Mouse (Mus musculus) lung, adult 2 months (tissue): ENCODE results near the gene Hsd11b1. TPM values are rescaled to one million over a fixed set of nuclear protein-coding genes. Genes with fewer than 3 reads are reported as not detected.

Experiments
- DNase-seq: peaks from one replicate; pipeline ENCODE4 v3.0.0; 2022
- H3K4me1 ChIP-seq: fragments of 200-500 bp; 2 replicates; pipeline ENCODE4 v1.6.1; 2011; ENCODE audit warnings: low read length; ENCODE audit not compliant: control insufficient read depth, insufficient read depth
- H3K4me3 ChIP-seq: fragments of 200-500 bp; replicated peaks from 2 replicates; pipeline ENCODE3; 2011; ENCODE audit warnings: low read depth, mild to moderate bottlenecking, control low read depth, low read length; ENCODE audit errors: extremely low read depth
- CTCF ChIP-seq: fragments of 200-500 bp; IDR thresholded peaks from 2 replicates; pipeline ENCODE4 v1.5.1; 2011; ENCODE audit warnings: mild to moderate bottlenecking, low read length, control low read depth; ENCODE audit not compliant: insufficient read depth
- POLR2A ChIP-seq: fragments of 200-500 bp; IDR thresholded peaks from 2 replicates; pipeline ENCODE4 v1.6.1; 2011; ENCODE audit warnings: low read depth, mild to moderate bottlenecking, control low read depth, low read length, borderline replicate concordance; ENCODE audit errors: extremely low read depth
- whole genome bisulfite sequencing: fragments of 180-500 bp; shearing (Covaris S2); methylation state at CpG from one replicate; pipeline ENCODE4 v1.1.7; 2018; 5-methylcytosine and 5-hydroxymethylcytosine counted together
- polyA plus RNA-seq: library from polyadenylated mRNA; depleted of rRNA; stranded (reverse); fragments of >200 nt; gene quantifications from 2 replicates; pipeline ENCODE4 v1.2.3, GENCODE M21; 2012

Gene Hsd11b1
- polyA plus RNA-seq, 1 experiment: 245 TPM

GRCm38 (mm10) chr1:193251386-193251785 lies 12.5 kb downstream of the Hsd11b1 start:
- H3K4me3 ChIP-seq: no peak overlapping the region
- DNase-seq: no peak
- no peak for TF ChIP-seq CTCF
- WGBS: 70% methylated on average over 7 of the region's 7 CpGs
- H3K4me1 ChIP-seq: no peaks in the 10 kb centered on the region; the same call in 1 of the 2 replicates

- Histone ChIP-seq H3K4me3 (no peak overlapping the region), H3K4me1 (no peaks in the 10 kb centered on the region; the same call in 1 of the 2 replicates)
- TF ChIP-seq POLR2A (no peak), CTCF (no peak)
- WGBS: 66% methylated on average over 2 of the region's 2 CpGs
- DNase-seq: no peak
These were observed 13.8 kb downstream of the Hsd11b1 start for GRCm38 (mm10) chr1:193250026-193250425.

GRCm38 (mm10) chr1:193244235-193244634 lies 19.6 kb downstream of the Hsd11b1 start:
- no peak for TF ChIP-seq POLR2A
- no peak for TF ChIP-seq CTCF
- no peaks in the 10 kb centered on the region; the same call in 1 of the 2 replicates for H3K4me1 ChIP-seq
- no peak for DNase-seq
- H3K4me3 ChIP-seq: no peak overlapping the region
- WGBS: 83% methylated on average over 6 of the region's 6 CpGs

GRCm38 (mm10) chr1:193243571-193244193 lies 20.2 kb downstream of the Hsd11b1 start:
- no peak for DNase-seq
- no peaks in the 10 kb centered on the region; the same call in 1 of the 2 replicates for H3K4me1 ChIP-seq
- 60% methylated on average over 10 of the region's 10 CpGs for WGBS
- no peak overlapping the region for H3K4me3 ChIP-seq
- TF ChIP-seq POLR2A (no peak), CTCF (no peak)

- Histone ChIP-seq H3K4me1 (no peaks in the 10 kb centered on the region; the same call in 1 of the 2 replicates), H3K4me3 (no peak overlapping the region)
- TF ChIP-seq POLR2A (no peak), CTCF (no peak)
- WGBS: 56% methylated on average over 4 of the region's 4 CpGs
- no peak for DNase-seq
These were observed 21.0 kb downstream of the Hsd11b1 start for GRCm38 (mm10) chr1:193242863-193243262.

- 42% methylated on average over 8 of the region's 8 CpGs for WGBS
- H3K4me1 ChIP-seq: no peaks in the 10 kb centered on the region; the same call in 1 of the 2 replicates
- DNase-seq: peak; percentile 54
- peak; percentile 61; the same call in 1 of the 2 replicates for TF ChIP-seq POLR2A
- no peak for TF ChIP-seq CTCF
- H3K4me3 ChIP-seq: no peak overlapping the region
These were observed 21.6 kb downstream of the Hsd11b1 start for GRCm38 (mm10) chr1:193242238-193242637.

- no peak for DNase-seq
- Histone ChIP-seq H3K4me1 (no peaks in the 10 kb centered on the region; the same call in 1 of the 2 replicates), H3K4me3 (no peak overlapping the region)
- TF ChIP-seq POLR2A: no peak
- WGBS: 90% methylated on average over 4 of the region's 4 CpGs
These were observed 22.4 kb downstream of the Hsd11b1 start for GRCm38 (mm10) chr1:193241436-193241835.

- TF ChIP-seq CTCF (no peak), POLR2A (no peak)
- Histone ChIP-seq H3K4me3 (no peak overlapping the region), H3K4me1 (no peaks in the 10 kb centered on the region; the same call in 1 of the 2 replicates)
- 57% methylated on average over 4 of the region's 4 CpGs for WGBS
- no peak for DNase-seq
These were observed 25.4 kb downstream of the Hsd11b1 start for GRCm38 (mm10) chr1:193238426-193238825.

- Histone ChIP-seq H3K4me3 (no peak overlapping the region), H3K4me1 (no peaks in the 10 kb centered on the region; the same call in 1 of the 2 replicates)
- DNase-seq: no peak
- WGBS: 75% methylated on average over 7 of the region's 7 CpGs
- TF ChIP-seq CTCF (no peak), POLR2A (no peak)
These were observed 28.9 kb downstream of the Hsd11b1 start for GRCm38 (mm10) chr1:193234930-193235329.

GRCm38 (mm10) chr1:193234130-193234645 lies 29.7 kb downstream of the Hsd11b1 start:
- DNase-seq: no peak
- H3K4me1 ChIP-seq: no peaks in the 10 kb centered on the region; the same call in 1 of the 2 replicates
- no peak overlapping the region for H3K4me3 ChIP-seq
- TF ChIP-seq CTCF (no peak), POLR2A (no peak)
- 85% methylated on average over 2 of the region's 2 CpGs for WGBS

GRCm38 (mm10) chr1:193232732-193233131 lies 31.1 kb downstream of the Hsd11b1 start:
- H3K4me3 ChIP-seq: no peak overlapping the region
- WGBS: 95% methylated on average over 2 of the region's 2 CpGs
- DNase-seq: no peak
- H3K4me1 ChIP-seq: no peaks in the 10 kb centered on the region; the same call in 1 of the 2 replicates
- TF ChIP-seq POLR2A (no peak), CTCF (no peak)
